Mouse (Mus musculus) heart, adult 2 months (tissue): ENCODE data around the gene Det1. TPM values are rescaled to one million over a fixed set of nuclear protein-coding genes. Genes with fewer than 3 reads are reported as not detected.

Source experiments
- DNase-seq, 2 experiments: peaks; one replicate each; pipeline ENCODE4 v3.0.0; 2021
- H3K27ac ChIP-seq: fragments of 200-600 bp; 2 replicates; pipeline ENCODE4 v1.8.1; 2022
- H3K27me3 ChIP-seq: fragments of 200-500 bp; 2 replicates; pipeline ENCODE4 v1.6.1; 2012; ENCODE audit warnings: mild to moderate bottlenecking, low read length, inconsistent platforms, mixed read lengths; ENCODE audit not compliant: control insufficient read depth, insufficient read depth
- H3K36me3 ChIP-seq: fragments of 200-500 bp; 2 replicates; pipeline ENCODE4 v1.6.1; 2012; ENCODE audit warnings: low read length, inconsistent platforms; ENCODE audit not compliant: control insufficient read depth, insufficient read depth
- H3K4me1 ChIP-seq: fragments of 200-500 bp; 2 replicates; pipeline ENCODE4 v1.6.1; 2011; ENCODE audit warnings: low read length; ENCODE audit not compliant: control insufficient read depth, insufficient read depth
- H3K4me3 ChIP-seq: fragments of 200-600 bp; 2 replicates; pipeline ENCODE4 v1.8.1; 2022
- H3K79me2 ChIP-seq: fragments of 200-500 bp; replicated peaks from 2 replicates; pipeline ENCODE4 v1.6.1; 2012; ENCODE audit warnings: mild to moderate bottlenecking, inconsistent platforms, low read length, moderate library complexity, mixed read lengths; ENCODE audit not compliant: control insufficient read depth, insufficient read depth
- H3K9ac ChIP-seq: fragments of 200-500 bp; 2 replicates; pipeline ENCODE4 v1.6.1; 2012; ENCODE audit warnings: low read depth, mild to moderate bottlenecking, control low read depth, inconsistent platforms, low read length, mixed read lengths
- CTCF ChIP-seq: fragments of 200-600 bp; IDR thresholded peaks from 2 replicates; pipeline ENCODE4 v1.8.1; 2022; ENCODE audit warnings: antibody characterized with exemption, mild to moderate bottlenecking, moderate library complexity
- EP300 ChIP-seq: fragments of 200-500 bp; IDR thresholded peaks from 2 replicates; pipeline ENCODE4 v1.6.1; 2011; ENCODE audit warnings: low read depth, low read length, control low read depth; ENCODE audit not compliant: insufficient read depth
- POLR2A ChIP-seq: fragments of 200-500 bp; IDR thresholded peaks from 2 replicates; pipeline ENCODE4 v1.6.1; 2011; ENCODE audit warnings: mild to moderate bottlenecking, low read depth, low read length, control low read depth; ENCODE audit not compliant: insufficient read depth
- WGBS: fragments of 180-500 bp; shearing (Covaris S2); methylation state at CpG from one replicate; pipeline ENCODE4 v1.1.7; 2018; 5-methylcytosine and 5-hydroxymethylcytosine counted together
- intact Hi-C: fragments of 180-260 bp; cut with DNase I; formaldehyde crosslinking; loops from one replicate; pipeline ENCODE4 v1.15.1; 2025
- microRNA-seq, 2 experiments: library from miRNA; unstranded; fragments of <30 nt; microRNA quantifications; one replicate each; pipeline ENCODE4 v1.2.0; 2021
- polyA plus RNA-seq: library from polyadenylated mRNA; depleted of rRNA; stranded (reverse); fragments of >200 nt; gene quantifications from 2 replicates; pipeline ENCODE4 v1.2.3, GENCODE M21; 2012; rRNA removed
- total RNA-seq, 2 experiments: library from RNA; stranded (reverse); gene quantifications; 2 replicates each; pipeline ENCODE4 v1.2.3; 2021

Det1 gene
- total and polyA plus RNA-seq, 3 experiments: 13.2 to 14.6 (median 13.8) TPM

GRCm38 (mm10) chr7:78778741-78779140 is 68.3 kb downstream of the Det1 start:
- H3K79me2 ChIP-seq: no peaks in the 10 kb centered on the region; the same call in 1 of the 2 replicates
- H3K27ac ChIP-seq: no peak overlapping the region
- no peak for DNase-seq
- intact Hi-C loops: no loop called here
- H3K36me3 ChIP-seq: no peaks in the 10 kb centered on the region
- no peak overlapping the region for H3K4me3 ChIP-seq
- H3K4me1 ChIP-seq: no peaks in the 10 kb centered on the region
- 91% methylated on average over 5 of the region's 5 CpGs for WGBS
- H3K27me3 ChIP-seq: no peaks in the 10 kb centered on the region
- TF ChIP-seq POLR2A (no peak), EP300 (no peak), CTCF (no peak)
- H3K9ac ChIP-seq: no peak overlapping the region

Small RNA genes lying within 50 kb of the gene (microRNA-seq; reads per million reads assigned to microRNA genes)
- gene Mir7-2: 5.0 to 5.4 reads per million in 2 experiments

Other genes starting within 250 kb of the Det1 start
- 1 to 10 TPM; 1.4 to 1.8 TPM for gene Ntrk3, start 109.3 kb downstream of the Det1 start, total RNA-seq
- 4.8 and 9.1 TPM in 2 replicates for gene Ntrk3, start 109.3 kb downstream of the Det1 start, polyA plus RNA-seq
- 10 to 100 TPM; 40.5 to 40.6 TPM for gene Mrps11, start 64.1 kb downstream of the Det1 start, total RNA-seq
- gene Mrps11, start 64.1 kb downstream of the Det1 start, polyA plus RNA-seq: 38.0 and 50.0 TPM in 2 replicates
- 10 to 100 TPM; 48.6 to 52.0 TPM for gene Mrpl46, start 63.7 kb downstream of the Det1 start, total RNA-seq
- 27.4 and 31.7 TPM in 2 replicates for gene Mrpl46, start 63.7 kb downstream of the Det1 start, polyA plus RNA-seq
- 10 to 100 TPM; 33.9 to 39.0 TPM for gene Aen, start 48.6 kb upstream of the Det1 start, total RNA-seq
- 23.5 and 31.2 TPM in 2 replicates for gene Aen, start 48.6 kb upstream of the Det1 start, polyA plus RNA-seq
- 10 to 100 TPM in 1 of 2 experiments, 1 to 10 TPM in 1; 6.2 to 30.3 TPM for gene Isg20, start 66.2 kb upstream of the Det1 start, total RNA-seq
- gene Isg20, start 66.2 kb upstream of the Det1 start, polyA plus RNA-seq: 15.3 and 88.6 TPM in 2 replicates
- gene Acan, start 206.2 kb upstream of the Det1 start, total RNA-seq: under 1 TPM; 0.11 to 0.26 TPM
- 0.32 and 0.61 TPM in 2 replicates for gene Acan, start 206.2 kb upstream of the Det1 start, polyA plus RNA-seq